Mouse (Mus musculus): Measurements from ENCODE around the gene Taok3. TPM values are rescaled to one million over a fixed set of nuclear protein-coding genes. Genes with fewer than 3 reads are reported as not detected.
"Not testable (repeated sequence)": the region's sequence is repeated elsewhere in the genome, so short reads cannot be mapped to it uniquely, and the experiment has no call there.

Taok3 gene
- polyA plus RNA-seq, 1 experiment from 2014 or later: 19.7 TPM

DNA sequence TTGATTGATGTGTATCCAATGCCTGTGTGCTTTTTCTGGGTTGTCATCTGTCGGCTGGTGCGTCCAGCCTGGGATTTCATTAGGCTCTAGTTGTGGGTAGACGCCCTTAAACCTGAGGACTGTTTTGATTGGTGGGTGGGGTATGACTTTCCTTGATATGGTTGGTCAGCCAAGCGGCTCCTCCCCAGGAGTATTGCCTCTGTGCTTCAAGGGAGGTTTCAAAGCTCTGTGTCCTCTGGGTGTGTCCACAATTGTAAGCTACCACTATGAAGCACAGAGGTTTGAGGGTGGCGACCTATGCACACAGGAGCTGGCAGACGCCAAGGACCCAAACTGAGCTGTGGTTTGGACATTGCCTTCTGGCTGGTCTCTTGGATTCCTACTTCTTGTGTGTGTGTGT is 172.6 kb downstream of the Taok3 start:
- Histone ChIP-seq H3K9ac (ENCODE audit: low read length) (no peak overlapping the region), H3K9me3 (ENCODE audit: control insufficient read depth, low read length) (no peaks in the 10 kb centered on the region), H3K4me1 (ENCODE audit: control insufficient read depth, insufficient read depth, low read length) (peaks cover 4% of the 10 kb centered on the region; the same call in 1 of the 2 replicates), H3K27me3 (ENCODE audit: control insufficient read depth, insufficient read depth, low read length) (no peaks in the 10 kb centered on the region; the same call in 1 of the 2 replicates), H3K4me2 (no peak overlapping the region), H3K36me3 (ENCODE audit: control insufficient read depth, insufficient read depth, low read length) (no peaks in the 10 kb centered on the region), H3K27ac (ENCODE audit: low read depth, low read length) (no peak overlapping the region), H3K4me3 (ENCODE audit: low read depth, low read length) (no peak overlapping the region)
- ATAC-seq (ENCODE audit: low FRiP score): no peak
- DNase-seq (ENCODE audit: low spot score, missing footprints): no peak
- 76% methylated on average over 6 of the region's 6 CpGs for WGBS

DNA sequence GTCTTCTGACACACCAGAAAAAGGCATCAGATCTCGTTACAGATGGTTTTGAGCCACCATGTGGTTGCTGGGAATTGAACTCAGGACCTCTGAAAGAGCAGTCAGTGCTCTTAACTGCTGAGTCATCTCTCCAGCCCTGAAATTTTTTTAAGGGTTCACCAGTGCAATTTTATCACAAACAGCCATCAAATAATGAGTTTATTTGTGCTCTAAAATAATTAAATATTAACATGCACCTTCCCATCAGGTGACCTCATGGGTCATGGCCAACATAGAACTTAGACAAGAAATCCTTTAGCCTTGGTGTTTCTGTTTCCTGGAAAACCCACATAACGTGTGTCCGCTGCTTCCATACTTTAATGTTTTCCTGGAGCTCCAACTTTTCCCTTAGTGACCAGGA is 173.8 kb downstream of the Taok3 start:
- H3K27ac ChIP-seq (ENCODE audit: low read depth, low read length); H3K9me3 ChIP-seq (ENCODE audit: control insufficient read depth, low read length); DNase-seq (ENCODE audit: low spot score, missing footprints); H3K4me1 ChIP-seq (ENCODE audit: control insufficient read depth, insufficient read depth, low read length); H3K9ac ChIP-seq (ENCODE audit: low read length); H3K27me3 ChIP-seq (ENCODE audit: control insufficient read depth, insufficient read depth, low read length); H3K4me2 ChIP-seq; ATAC-seq (ENCODE audit: low FRiP score); H3K36me3 ChIP-seq (ENCODE audit: control insufficient read depth, insufficient read depth, low read length); H3K4me3 ChIP-seq (ENCODE audit: low read depth, low read length): not testable (repeated sequence)
- 78% methylated on average over 3 of the region's 3 CpGs for WGBS

DNA sequence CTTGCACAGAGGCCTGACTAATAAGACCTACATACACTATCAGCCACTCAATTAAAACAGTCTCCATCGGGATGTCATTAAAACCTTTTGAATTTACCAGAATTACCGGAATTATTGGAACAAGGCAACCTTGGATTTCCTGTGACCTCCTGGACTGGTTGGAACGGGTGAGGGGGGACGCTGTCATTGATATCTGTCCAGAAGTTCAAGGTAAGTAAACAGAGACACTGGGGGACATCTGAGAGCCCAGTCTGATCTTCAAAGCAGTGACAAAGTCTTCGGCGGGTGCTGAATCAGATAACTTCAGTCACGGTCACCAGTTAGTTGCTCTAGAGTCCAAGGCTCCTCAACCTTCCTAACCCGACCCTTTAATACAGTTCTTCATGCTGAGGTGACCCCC is 175.1 kb downstream of the Taok3 start:
- 91% methylated on average over 8 of the region's 8 CpGs for WGBS

DNA sequence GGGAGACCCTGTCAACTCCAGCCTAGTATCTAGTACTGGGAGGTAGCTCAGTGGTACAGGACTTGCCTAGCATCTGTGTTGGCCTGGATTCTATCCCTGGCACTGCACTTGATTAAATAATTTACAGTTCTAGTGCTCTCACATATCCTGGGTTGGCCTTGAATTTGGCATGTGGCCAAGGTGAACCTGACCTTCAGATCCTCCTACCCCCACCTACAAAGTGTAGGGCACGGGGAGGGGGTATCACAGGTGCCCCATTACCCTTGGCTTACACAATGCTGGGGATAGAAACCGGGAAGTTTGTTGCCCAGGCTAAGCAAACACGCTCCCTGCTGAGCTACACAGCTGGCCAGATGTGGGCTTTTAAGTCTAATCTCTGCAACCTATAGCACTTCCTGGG is 183.0 kb downstream of the Taok3 start:
- Histone ChIP-seq H3K4me2 (no peak overlapping the region), H3K9me3 (ENCODE audit: control insufficient read depth, low read length) (no peaks in the 10 kb centered on the region), H3K36me3 (ENCODE audit: control insufficient read depth, insufficient read depth, low read length) (no peaks in the 10 kb centered on the region), H3K27ac (ENCODE audit: low read depth, low read length) (no peak overlapping the region), H3K9ac (ENCODE audit: low read length) (no peak overlapping the region), H3K27me3 (ENCODE audit: control insufficient read depth, insufficient read depth, low read length) (no peaks in the 10 kb centered on the region), H3K4me3 (ENCODE audit: low read depth, low read length) (no peak overlapping the region), H3K4me1 (ENCODE audit: control insufficient read depth, insufficient read depth, low read length) (no peaks in the 10 kb centered on the region)
- ATAC-seq (ENCODE audit: low FRiP score) (no peak), DNase-seq (ENCODE audit: low spot score, missing footprints) (no peak)
- WGBS: 63% methylated on average over 3 of the region's 3 CpGs

More for the DNA sequence above, 175.1 kb downstream of the Taok3 start:
- Histone ChIP-seq H3K9ac (ENCODE audit: low read length) (no peak overlapping the region), H3K27ac (ENCODE audit: low read depth, low read length) (no peak overlapping the region), H3K36me3 (ENCODE audit: control insufficient read depth, insufficient read depth, low read length) (no peaks in the 10 kb centered on the region), H3K9me3 (ENCODE audit: control insufficient read depth, low read length) (no peaks in the 10 kb centered on the region), H3K4me3 (ENCODE audit: low read depth, low read length) (no peak overlapping the region), H3K4me1 (ENCODE audit: control insufficient read depth, insufficient read depth, low read length) (no peaks in the 10 kb centered on the region), H3K4me2 (no peak overlapping the region), H3K27me3 (ENCODE audit: control insufficient read depth, insufficient read depth, low read length) (no peaks in the 10 kb centered on the region)
- DNase-seq (ENCODE audit: low spot score, missing footprints) (no peak), ATAC-seq (ENCODE audit: low FRiP score) (no peak)

DNA sequence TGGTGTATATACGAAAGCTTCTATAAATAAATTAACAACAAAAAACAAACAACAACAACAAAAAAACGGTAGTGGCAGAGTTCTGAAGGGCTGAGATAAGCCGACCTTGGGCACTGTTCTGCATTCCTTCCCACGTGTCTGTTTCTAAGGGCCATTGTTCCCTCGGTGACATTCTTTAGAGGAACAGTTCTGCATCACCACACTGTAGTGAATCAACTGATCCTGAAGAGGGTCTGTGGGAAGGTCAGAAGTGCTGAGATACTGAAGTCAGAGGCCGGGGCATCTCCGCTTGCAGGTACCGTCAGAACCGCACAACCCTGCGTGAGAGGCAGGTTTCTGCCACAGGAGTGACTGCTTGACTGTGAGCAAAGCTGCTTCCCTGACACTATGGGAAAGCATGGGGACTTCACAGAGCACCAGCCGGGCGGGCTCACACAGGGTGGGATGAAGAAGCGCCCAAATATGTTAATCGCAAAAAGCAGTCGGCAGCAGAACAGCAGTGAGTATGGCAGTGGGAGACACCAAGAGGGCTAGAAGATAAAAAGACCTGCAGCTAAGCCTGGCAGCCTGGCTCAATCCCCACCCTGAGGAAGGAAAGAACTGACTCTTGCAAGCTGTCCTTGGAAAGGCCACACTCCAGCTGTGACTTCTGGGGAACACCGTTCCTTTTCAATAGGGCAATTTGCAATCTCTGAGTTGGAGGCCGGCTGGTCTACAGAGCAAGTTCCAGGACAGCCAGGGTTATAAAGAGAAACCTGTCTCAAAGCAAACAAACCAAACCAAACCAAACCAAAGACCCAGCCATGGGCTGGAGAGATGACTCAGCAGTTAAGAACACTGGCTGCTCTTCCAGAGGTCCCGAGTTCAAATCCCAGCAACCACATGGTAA is 184.0 kb downstream of the Taok3 start:
- H3K9me3 ChIP-seq (ENCODE audit: control insufficient read depth, low read length): no peaks in the 10 kb centered on the region
- H3K4me1 ChIP-seq (ENCODE audit: control insufficient read depth, insufficient read depth, low read length): no peaks in the 10 kb centered on the region
- H3K27me3 ChIP-seq (ENCODE audit: control insufficient read depth, insufficient read depth, low read length): no peaks in the 10 kb centered on the region
- H3K4me3 ChIP-seq (ENCODE audit: low read depth, low read length): no peak overlapping the region
- H3K27ac ChIP-seq (ENCODE audit: low read depth, low read length): no peak overlapping the region
- WGBS: 36% methylated on average over 18 of the region's 18 CpGs
- no peak for DNase-seq (ENCODE audit: low spot score, missing footprints)
- no peak overlapping the region for H3K9ac ChIP-seq (ENCODE audit: low read length)
- ATAC-seq (ENCODE audit: low FRiP score): no peak
- H3K4me2 ChIP-seq: no peak overlapping the region
- no peaks in the 10 kb centered on the region for H3K36me3 ChIP-seq (ENCODE audit: control insufficient read depth, insufficient read depth, low read length)

DNA sequence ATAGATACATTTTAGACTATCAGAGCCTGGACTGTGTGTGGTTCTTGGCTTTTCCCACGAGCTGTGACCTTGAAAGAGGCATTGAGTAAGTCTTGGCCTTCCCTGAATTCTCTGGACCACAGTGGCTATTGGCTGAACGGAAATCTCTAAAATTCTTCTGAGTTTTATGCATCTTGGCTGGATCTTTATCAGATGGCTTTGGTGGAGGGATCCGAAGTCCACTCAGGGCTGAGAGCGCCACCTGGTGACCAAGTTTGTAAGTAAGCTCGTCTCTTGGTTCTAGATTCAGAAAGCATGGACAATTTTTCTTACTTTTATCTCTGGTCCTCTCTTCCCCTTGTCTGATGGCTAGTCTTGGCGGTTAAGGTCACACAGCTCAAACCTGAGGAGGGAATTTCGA is 185.0 kb downstream of the Taok3 start:
- Histone ChIP-seq H3K9me3 (ENCODE audit: control insufficient read depth, low read length) (no peaks in the 10 kb centered on the region), H3K27me3 (ENCODE audit: control insufficient read depth, insufficient read depth, low read length) (no peaks in the 10 kb centered on the region), H3K27ac (ENCODE audit: low read depth, low read length) (no peak overlapping the region), H3K4me2 (no peak overlapping the region), H3K4me3 (ENCODE audit: low read depth, low read length) (no peak overlapping the region), H3K9ac (ENCODE audit: low read length) (no peak overlapping the region), H3K36me3 (ENCODE audit: control insufficient read depth, insufficient read depth, low read length) (no peaks in the 10 kb centered on the region), H3K4me1 (ENCODE audit: control insufficient read depth, insufficient read depth, low read length) (no peaks in the 10 kb centered on the region)
- 80% methylated on average over 7 of the region's 7 CpGs for WGBS
- ATAC-seq (ENCODE audit: low FRiP score) (no peak), DNase-seq (ENCODE audit: low spot score, missing footprints) (peak; percentile 95)

DNA sequence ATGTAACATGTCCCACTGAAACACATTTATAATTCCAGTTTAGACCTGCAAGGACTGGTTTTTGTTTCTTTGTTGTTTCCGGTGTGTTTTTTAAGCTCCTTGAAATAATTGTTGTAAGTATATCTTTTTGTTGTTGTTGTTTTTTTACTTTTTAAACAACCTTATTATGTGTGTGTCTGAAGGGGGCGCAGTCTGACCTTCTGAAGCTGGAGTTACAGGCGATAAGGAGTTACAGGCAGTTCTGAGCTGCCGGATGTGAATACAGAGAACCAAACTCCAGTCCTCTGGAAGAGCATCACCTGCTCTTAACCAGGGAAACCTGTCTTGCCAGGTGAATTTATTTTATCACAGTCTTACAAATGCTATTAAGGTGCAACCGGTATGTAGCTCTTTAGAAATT is 185.8 kb downstream of the Taok3 start:
- Histone ChIP-seq H3K4me2 (no peak overlapping the region), H3K36me3 (ENCODE audit: control insufficient read depth, insufficient read depth, low read length) (no peaks in the 10 kb centered on the region)
- WGBS: 96% methylated on average over 5 of the region's 5 CpGs

DNA sequence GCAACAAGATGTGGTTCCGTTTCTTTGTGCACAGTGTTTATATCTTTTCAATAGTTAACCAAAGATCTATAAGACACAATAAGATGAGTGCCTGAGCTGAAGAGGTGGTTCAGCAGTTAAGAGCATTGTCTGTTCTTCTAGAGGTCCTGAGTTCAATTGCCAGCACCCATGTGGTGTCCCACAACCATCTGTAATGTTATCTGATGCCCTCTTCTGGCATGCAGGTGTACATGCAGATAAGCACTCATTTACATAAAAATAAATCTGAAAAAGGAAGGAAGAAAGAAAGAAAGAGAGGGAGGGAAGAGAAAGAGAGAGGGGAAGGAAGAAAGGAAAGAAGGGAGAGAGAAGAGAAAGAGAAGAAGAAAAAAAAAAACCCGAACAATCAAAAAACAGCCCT is 186.9 kb downstream of the Taok3 start:
- 93% methylated on average over 2 of the region's 2 CpGs for WGBS
- ATAC-seq (ENCODE audit: low FRiP score): no peak
- Histone ChIP-seq H3K4me3 (ENCODE audit: low read depth, low read length) (no peak overlapping the region), H3K27me3 (ENCODE audit: control insufficient read depth, insufficient read depth, low read length) (no peaks in the 10 kb centered on the region), H3K9ac (ENCODE audit: low read length) (no peak overlapping the region), H3K27ac (ENCODE audit: low read depth, low read length) (no peak overlapping the region), H3K36me3 (ENCODE audit: control insufficient read depth, insufficient read depth, low read length) (no peaks in the 10 kb centered on the region), H3K4me2 (no peak overlapping the region), H3K4me1 (ENCODE audit: control insufficient read depth, insufficient read depth, low read length) (no peaks in the 10 kb centered on the region), H3K9me3 (ENCODE audit: control insufficient read depth, low read length) (no peaks in the 10 kb centered on the region)
- no peak for DNase-seq (ENCODE audit: low spot score, missing footprints)

More for the DNA sequence above, 185.8 kb downstream of the Taok3 start:
- Histone ChIP-seq H3K4me1 (ENCODE audit: control insufficient read depth, insufficient read depth, low read length) (no peaks in the 10 kb centered on the region), H3K9ac (ENCODE audit: low read length) (no peak overlapping the region), H3K4me3 (ENCODE audit: low read depth, low read length) (no peak overlapping the region), H3K27ac (ENCODE audit: low read depth, low read length) (no peak overlapping the region), H3K27me3 (ENCODE audit: control insufficient read depth, insufficient read depth, low read length) (no peaks in the 10 kb centered on the region), H3K9me3 (ENCODE audit: control insufficient read depth, low read length) (no peaks in the 10 kb centered on the region)
- DNase-seq (ENCODE audit: low spot score, missing footprints) (no peak), ATAC-seq (ENCODE audit: low FRiP score) (no peak)

DNA sequence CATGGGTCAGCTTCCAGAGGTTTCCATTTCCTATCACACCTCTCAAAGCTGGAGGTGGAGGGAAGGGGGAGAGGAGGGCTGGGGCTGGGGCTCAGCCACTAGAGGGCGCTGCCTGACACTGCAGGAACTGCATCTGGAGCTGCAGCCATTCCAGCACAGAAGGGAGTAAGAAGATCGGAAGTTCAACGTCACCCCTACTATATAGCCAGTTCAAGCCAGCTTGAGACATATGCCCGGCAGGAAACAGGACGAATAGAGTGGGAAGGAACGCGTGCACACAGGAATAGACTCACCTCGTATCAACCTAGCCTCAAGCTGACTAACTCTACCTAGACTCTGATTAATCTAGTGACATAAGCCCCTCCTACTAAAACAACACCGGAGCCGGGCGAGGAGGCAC is 187.8 kb downstream of the Taok3 start:
- Histone ChIP-seq H3K27ac (ENCODE audit: low read depth, low read length) (no peak overlapping the region), H3K36me3 (ENCODE audit: control insufficient read depth, insufficient read depth, low read length) (no peaks in the 10 kb centered on the region), H3K4me2 (no peak overlapping the region), H3K27me3 (ENCODE audit: control insufficient read depth, insufficient read depth, low read length) (no peaks in the 10 kb centered on the region), H3K9me3 (ENCODE audit: control insufficient read depth, low read length) (no peaks in the 10 kb centered on the region), H3K4me3 (ENCODE audit: low read depth, low read length) (no peak overlapping the region), H3K9ac (ENCODE audit: low read length) (no peak overlapping the region), H3K4me1 (ENCODE audit: control insufficient read depth, insufficient read depth, low read length) (no peaks in the 10 kb centered on the region)
- ATAC-seq (ENCODE audit: low FRiP score) (no peak), DNase-seq (ENCODE audit: low spot score, missing footprints) (peak; percentile 95)
- 40% methylated on average over 11 of the region's 11 CpGs for WGBS

Data from midbrain, embryonic 11.5 days (tissue).